Mouse (Mus musculus): ENCODE results near the gene Erc2.

Gene Erc2

GRCm38 (mm10) chr14:28093214-28093613 lies 471.0 kb downstream of the Erc2 start:
- no peak for DNase-seq

DNA sequence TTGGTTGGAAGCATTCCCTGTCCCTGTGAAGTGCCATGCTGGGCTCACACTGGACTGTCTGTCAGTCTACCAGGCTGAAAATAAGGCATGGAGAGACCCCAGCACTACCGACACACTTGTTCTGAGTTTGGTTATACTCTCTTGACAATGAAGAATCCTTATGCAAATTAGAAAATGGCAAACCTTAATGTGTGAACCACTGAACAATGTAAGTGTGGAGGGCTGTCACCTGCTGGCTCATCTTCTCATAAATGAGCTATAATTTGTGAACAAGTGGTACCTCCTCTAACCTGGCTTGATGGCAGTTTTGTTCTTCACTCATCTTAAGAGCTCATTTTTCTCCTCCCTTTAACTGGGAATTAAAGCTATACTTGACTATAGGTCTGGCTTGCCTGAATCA lies 471.7 kb downstream of the Erc2 start:
- no peak for DNase-seq

DNA sequence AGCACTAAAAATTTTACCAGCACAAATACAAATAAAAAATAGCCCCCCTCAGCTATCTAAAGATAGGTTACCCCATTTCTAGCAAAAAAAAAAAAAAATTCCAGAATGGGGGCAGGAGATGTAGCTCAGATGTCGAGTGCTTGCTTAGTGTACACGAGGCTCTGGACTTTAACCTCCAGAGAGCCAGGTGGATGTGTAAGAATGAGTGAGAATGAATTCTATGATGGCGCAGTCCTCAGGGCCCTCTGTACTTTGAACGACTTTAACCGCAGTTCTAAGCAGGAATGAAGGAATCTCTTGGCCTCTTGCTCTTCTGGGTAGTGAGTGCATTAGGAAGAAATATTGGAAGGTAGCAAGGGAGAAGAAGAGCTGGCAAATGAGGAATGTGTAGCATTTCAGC lies 476.9 kb downstream of the Erc2 start:
- no peak for DNase-seq

GRCm38 (mm10) chr14:28113121-28113520 lies 490.9 kb downstream of the Erc2 start:
- DNase-seq: no peak

DNA sequence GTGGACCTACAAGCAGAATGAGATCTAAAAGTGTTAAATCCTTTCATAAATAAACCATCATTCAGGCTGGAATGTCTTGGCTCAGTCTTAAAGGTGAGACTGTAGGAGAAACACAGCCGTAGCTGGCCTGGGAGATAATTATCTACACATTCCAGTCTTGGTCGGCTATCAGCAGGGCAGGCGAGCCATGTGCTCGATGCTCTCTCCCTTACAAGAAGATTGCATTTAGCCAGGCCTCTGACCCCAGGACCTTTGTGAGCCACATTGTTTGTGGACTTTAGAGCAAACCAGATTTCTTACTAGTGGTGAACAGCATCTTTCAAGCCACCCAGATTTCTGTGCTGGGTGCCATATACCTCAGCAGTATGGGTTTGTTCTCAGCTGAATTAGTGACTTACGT lies 498.6 kb downstream of the Erc2 start:
- no peak for DNase-seq

DNA sequence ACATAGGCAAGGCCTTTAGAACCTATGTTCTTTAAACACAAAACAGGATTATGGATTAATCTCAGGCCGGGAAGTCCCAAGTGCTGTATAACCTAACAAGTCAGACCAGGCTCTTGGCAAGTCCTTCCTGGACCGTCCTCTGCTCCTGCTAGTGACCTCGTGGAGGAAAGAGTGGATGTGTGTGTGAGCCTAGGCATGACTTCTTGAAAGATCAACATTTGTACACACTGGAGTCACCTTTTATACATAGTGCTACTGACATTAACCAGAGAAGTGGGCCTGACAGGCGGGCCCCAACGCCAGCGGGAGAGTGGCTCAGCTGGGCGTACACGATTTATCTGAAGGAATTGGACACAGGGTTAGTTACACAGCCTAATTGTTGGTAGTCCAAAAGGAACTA lies 504.6 kb downstream of the Erc2 start:
- no peak for DNase-seq

DNA sequence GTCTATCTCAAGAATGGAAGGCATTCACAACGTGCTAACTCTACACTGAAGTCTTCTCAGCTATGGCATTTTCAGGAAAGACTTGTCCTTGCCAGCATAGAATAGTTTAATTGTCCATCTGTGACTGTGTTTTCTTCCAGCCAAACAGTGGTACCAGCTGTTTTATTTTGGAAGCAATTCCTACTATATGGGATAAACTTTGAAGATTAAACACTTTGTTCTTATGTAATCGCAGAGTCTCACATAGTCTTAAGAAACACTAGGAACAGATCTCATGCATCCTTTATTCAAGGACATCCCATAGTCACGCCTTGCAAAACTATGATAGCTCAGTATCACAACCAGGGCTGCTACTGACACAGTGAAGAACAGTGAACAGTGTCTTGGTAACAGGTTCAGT lies 506.8 kb downstream of the Erc2 start:
- no peak for DNase-seq

DNA sequence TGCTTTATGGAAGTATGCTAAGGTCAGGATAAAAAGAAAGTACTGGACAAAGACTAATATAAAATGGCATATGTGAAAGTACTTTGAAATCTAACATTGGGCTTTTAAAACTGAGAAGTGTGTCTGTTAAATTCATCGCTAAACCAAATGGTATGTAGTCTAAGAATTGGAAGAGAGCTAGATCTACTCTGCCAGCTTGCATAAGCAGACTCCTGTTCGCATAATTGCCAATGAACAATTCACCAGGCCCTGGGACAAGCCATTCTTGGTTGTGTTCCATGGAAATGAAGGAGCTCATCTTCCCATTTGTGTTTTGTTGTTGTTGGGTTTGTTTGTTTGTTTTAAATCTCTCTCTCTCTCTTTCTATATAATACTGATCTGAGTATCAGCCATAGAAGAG lies 521.8 kb downstream of the Erc2 start:
- DNase-seq: no peak

DNA sequence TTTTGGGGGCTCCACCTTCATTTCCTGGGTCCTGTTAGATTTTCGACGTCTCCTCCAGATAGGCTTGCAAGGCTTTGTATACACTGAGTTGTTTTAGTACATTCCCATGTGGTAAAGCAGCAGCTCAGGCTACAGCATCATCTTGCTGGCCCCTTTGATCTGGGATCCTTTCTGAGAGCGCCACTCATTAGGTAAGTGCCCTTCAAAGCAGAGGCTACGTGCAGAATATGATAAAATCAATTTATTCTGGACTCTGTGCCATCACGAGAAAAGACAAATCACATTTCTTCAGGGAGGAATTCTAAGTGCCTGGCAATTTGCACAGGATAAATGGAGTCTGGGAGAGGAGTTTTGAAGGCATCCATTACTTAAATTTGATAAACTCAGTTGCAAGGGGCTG lies 525.0 kb downstream of the Erc2 start:
- no peak for DNase-seq

GRCm38 (mm10) chr14:28150942-28151341 lies 528.7 kb downstream of the Erc2 start:
- DNase-seq: no peak

DNA sequence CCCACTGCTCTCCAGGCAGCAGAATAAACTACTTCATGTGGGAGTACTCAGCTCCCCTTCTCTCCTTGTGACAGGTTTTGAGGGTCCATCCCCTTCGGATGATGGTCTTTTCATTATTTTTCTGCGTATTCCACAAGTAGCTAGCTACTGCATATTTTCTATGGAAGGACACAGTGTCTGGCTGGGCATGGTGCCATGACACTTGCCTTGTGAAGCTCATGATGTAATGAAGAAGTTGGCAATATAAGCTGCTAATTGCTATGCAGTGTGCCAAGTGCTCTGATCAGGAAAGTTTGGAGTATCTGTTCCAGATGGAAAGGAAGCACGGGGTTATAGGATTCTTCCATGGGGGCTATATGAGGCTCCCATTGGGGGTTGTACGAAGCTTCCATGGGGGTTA lies 533.5 kb downstream of the Erc2 start:
- no peak for DNase-seq

DNA sequence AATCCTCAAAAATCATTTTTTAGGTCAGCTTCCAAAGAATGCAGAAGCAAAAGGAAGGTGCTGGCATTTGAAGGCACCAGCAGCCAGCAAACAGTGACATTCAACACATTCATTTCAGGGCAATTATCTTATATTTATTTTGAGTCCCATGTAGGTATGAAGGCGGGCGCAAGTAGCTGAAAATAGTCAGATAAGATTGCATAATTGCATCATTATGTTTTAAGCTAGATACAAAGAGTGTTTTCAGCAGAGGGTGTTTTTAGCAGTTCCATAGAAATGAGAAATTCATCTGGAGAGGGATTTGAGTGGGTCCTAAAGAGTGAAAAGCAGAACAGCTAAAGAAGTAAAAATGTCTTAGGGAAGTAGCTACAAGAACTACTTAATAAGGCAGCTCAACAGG lies 538.6 kb downstream of the Erc2 start:
- DNase-seq: no peak

DNA sequence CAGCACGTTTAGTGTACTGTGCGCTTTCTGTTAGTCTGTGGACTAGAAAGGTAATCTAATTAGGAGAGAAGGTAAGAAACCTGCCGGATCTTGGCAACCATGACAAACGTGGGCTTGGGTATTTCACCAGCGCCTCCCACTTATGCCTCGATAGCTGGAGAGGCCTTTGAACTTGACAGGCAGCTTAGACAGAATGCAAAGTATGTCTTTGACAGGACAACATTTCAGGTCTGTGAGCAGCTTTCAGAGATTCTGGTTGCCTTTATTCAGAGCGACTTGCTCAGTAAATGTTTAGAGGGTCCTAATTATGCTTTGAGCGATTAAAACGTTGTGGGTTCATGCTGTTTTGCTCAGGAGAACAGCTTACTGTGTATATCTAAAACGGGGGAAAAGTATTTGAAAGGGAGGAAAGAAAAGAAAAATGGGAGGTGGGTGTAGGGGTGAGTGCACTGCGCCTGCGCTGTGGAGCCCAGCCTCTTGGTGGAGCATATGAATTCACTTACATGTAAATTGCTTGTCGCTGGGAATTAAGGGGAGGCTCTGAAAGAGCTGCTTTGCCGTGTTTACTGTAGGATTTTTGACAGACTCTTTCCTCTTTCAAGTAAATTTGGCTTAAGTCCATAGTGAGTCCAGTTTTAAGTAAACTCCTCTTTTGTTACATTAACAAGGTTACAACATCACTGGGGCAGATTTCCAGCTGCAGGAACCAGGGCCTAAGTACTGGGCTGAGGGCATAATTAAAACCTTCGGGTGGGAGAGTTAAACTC lies 542.6 kb downstream of the Erc2 start:
- no peak for DNase-seq

- no peak for DNase-seq
Measured at GRCm38 (mm10) chr14:28165621-28166211, 543.5 kb downstream of the Erc2 start.

GRCm38 (mm10) chr14:28170711-28171110 lies 548.5 kb downstream of the Erc2 start:
- DNase-seq: no peak

DNA sequence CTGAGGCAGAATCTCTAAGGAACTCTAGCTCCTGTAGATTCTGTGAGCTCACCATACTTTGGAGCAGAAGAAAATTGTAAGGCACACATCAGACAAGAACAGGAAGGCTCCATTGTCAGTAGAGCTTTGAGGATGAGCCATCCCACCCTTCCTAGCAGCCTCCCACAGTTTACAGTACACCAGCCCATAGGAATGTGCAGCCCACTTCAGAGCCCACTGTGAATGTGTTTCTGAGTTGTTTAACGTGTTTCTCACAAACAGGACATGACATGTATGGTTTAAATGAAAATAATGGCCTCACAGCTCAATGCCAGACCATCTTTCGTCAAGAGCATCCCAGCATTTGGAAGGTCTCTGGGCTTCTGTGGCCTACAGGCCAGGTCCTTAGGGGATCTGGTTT lies 549.1 kb downstream of the Erc2 start:
- no peak for DNase-seq

- DNase-seq: no peak
Measured at GRCm38 (mm10) chr14:28173736-28174135, 551.5 kb downstream of the Erc2 start.

DNA sequence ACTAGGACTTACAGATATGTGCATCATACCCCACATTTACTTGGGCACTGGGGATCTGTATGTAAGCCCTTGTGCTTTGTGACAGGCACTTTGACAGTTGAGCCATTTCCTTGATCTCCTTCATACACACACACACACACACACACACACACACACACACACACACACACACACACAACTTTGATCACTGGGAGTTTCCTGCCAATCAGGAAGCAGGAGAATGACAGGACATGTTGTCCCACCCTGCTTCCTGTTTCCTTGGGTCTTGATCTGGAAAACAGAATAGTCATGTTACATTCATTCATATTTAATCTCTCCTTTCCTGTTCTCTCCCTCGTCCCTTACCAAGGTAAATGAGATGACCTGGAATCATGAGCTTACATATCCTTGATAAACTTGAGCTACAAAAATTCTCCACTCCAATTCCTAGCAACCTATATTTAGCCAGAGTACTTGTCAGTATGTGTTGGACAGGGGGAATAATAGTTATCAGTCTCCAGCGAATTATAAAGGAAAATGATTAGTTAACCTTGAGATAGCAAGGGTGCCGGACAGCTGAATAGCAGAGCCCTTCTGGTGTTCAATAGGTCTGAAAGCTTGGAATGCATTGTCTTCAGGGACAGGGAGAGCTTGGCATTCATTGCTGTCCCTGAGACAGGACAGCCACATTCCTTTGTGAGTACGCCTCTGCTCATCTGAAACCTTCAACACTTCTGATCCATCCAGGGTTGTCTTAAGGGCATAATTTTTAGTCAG lies 559.0 kb downstream of the Erc2 start:
- no peak for DNase-seq

DNA sequence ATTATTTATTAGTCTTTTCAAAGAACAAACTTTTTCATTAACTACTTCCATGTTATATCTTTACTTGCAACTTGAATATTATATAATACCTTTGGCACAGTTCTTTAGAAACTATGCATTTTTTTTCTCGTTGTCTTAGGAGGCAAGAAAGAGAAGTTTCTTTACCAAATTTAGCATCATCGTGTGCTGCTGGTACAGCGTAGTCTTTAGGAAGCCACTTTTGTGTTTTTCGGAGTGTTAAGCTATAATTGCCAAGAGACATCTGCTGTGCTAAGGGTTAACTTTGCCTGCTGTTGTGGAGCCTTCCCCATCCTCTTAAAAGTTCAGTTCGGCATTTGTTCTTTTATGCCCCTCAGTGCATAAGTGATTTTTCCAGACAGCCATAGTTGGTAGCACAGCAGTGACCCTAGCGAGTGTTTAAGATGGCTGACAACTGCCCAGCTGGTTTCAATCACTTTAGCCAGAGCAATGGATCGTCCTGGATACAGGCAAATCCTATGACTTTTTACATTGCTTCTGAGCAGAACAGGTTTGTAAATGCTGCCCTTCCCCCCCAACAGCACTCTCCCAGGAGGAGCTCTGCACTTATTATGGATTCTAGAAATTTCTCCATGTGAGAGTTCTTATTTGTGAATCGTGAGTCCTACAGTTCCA lies 570.6 kb downstream of the Erc2 start:
- no peak for DNase-seq

GRCm38 (mm10) chr14:28203874-28204273 lies 581.6 kb downstream of the Erc2 start:
- DNase-seq: no peak

DNA sequence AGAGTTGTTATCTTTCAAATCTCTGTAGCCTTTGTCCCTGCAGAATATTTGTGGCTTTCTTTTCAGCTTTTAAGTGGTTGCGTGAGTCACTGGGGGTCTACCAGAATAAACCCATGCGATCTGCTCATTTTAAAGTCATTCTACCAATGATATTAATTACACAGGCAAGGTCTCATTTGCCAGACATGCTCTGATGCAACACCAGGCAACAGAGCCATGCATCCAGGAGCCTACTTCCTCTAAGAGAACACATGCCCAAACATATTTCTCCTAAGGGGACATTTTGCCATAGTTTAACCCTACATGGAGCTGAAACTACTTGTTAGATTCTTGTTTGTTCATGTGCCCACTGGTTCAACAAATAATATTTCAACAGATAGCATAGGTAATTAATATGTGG lies 584.1 kb downstream of the Erc2 start:
- DNase-seq: no peak

DNA sequence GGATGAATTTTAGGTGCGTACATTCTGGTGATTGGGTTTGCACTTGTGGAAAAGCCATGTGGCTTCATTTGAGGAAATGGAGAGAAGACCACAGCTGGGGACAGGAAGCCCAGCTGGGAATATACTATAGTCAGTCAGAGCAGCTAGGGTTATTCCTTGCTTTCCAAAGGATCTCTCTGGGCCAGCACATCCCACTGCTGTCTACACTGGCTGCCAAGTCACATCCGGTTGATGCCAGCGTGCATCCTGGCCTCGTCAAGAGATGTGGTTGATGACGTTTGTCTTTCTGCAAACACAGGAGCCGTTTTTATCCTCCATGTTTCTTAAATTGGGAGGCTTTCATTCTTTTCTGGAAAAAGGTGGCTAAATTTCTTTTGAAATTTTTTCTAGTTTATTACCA lies 603.3 kb downstream of the Erc2 start:
- no peak for DNase-seq

GRCm38 (mm10) chr14:28230563-28230962 lies 608.3 kb downstream of the Erc2 start:
- no peak for DNase-seq

DNA sequence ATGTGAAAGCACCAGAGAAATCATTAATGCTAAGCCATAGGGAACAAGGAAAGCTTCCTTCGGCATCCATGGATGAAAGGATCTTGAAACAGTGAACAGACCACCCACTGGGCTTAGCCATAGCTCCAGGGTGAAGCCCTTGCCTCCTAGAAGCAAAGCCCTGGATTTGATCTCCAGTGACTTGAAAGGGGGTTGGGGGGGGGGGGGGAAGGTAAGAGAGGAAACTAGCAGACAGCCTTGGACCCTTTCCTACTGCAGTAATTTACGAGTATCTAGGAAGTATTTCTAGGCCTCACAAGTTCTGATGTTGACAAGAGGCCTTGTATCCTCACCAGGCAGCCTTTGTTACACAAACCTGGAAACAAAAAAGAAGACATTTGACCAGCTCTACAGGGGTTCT lies 609.0 kb downstream of the Erc2 start:
- no peak for DNase-seq
